Mouse (Mus musculus) neural tube, embryonic 12.5 days (tissue): ENCODE data around the gene Lefty1. TPM values are rescaled to one million over a fixed set of nuclear protein-coding genes. Genes with fewer than 3 reads are reported as not detected.

Experiments
- ATAC-seq: fragments of 200-750 bp; cut with Nextera tagmentation; 2 replicates; pipeline ENCODE4 v1.8.0; 2017; ENCODE audit warnings: low read depth, mild to moderate bottlenecking, moderate TSS enrichment, moderate library complexity; ENCODE audit not compliant: low FRiP score
- H3K27ac ChIP-seq: fragments of 300-500 bp; sonication (generic); 2 replicates; pipeline ENCODE4 v1.5.1; 2016
- H3K27me3 ChIP-seq: fragments of 300-500 bp; sonication (generic); replicated peaks from 2 replicates; pipeline ENCODE4 v1.6.1; 2016; ENCODE audit warnings: mild to moderate bottlenecking
- H3K36me3 ChIP-seq: fragments of 300-500 bp; sonication (generic); 2 replicates; pipeline ENCODE4 v1.6.1; 2016; ENCODE audit warnings: mild to moderate bottlenecking
- H3K4me1 ChIP-seq: fragments of 300-500 bp; sonication (generic); 2 replicates; pipeline ENCODE4 v1.6.1; 2016
- H3K4me2 ChIP-seq: fragments of 300-500 bp; sonication (generic); replicated peaks from 2 replicates; pipeline ENCODE4 v1.6.1; 2016; ENCODE audit warnings: mild to moderate bottlenecking
- H3K4me3 ChIP-seq: fragments of 300-500 bp; sonication (generic); 2 replicates; pipeline ENCODE4 v1.5.1; 2016
- H3K9ac ChIP-seq: fragments of 300-500 bp; sonication (generic); 2 replicates; pipeline ENCODE4 v1.6.1; 2016; ENCODE audit warnings: mild to moderate bottlenecking
- H3K9me3 ChIP-seq: fragments of 300-500 bp; sonication (generic); 2 replicates; pipeline ENCODE4 v1.6.1; 2016; ENCODE audit warnings: mild to moderate bottlenecking
- whole genome bisulfite sequencing: fragments of 180-500 bp; shearing (Covaris S2); methylation state at CpG from one replicate; pipeline ENCODE4 v1.1.7; 2016; 5-methylcytosine and 5-hydroxymethylcytosine counted together
- polyA plus RNA-seq: library from polyadenylated mRNA; unstranded; fragments of >200 nt; fragmentation: Nextera tagmentation; extraction: Ambion mirVana; gene quantifications from 2 replicates; pipeline ENCODE4 v1.2.1, GENCODE M21; 2016

The Lefty1 gene
- polyA plus RNA-seq, 1 experiment from 2014 or later, result 0.46 TPM

- no peaks in the 10 kb centered on the region for H3K9me3 ChIP-seq
- H3K36me3 ChIP-seq, result no peaks in the 10 kb centered on the region
- H3K27me3 ChIP-seq, result peaks cover 49% of the 10 kb centered on the region
- H3K27ac ChIP-seq, result no peak overlapping the region
- no peak for ATAC-seq
- peaks cover 24% of the 10 kb centered on the region for H3K4me1 ChIP-seq
- 83% methylated on average over 1 of the region's 1 CpGs for WGBS
- H3K4me2 ChIP-seq, result no peak overlapping the region
- H3K4me3 ChIP-seq, result no peak overlapping the region
- H3K9ac ChIP-seq, result no peak overlapping the region
Observed at GRCm38 (mm10) chr1:180943896-180944295, 9.1 kb downstream of the Lefty1 start.

- no peak for ATAC-seq
- peaks cover 49% of the 10 kb centered on the region for H3K27me3 ChIP-seq
- no peaks in the 10 kb centered on the region for H3K36me3 ChIP-seq
- no peak overlapping the region for H3K27ac ChIP-seq
- 71% methylated on average over 4 of the region's 4 CpGs for WGBS
- peaks cover 24% of the 10 kb centered on the region for H3K4me1 ChIP-seq
- H3K4me2 ChIP-seq, result no peak overlapping the region
- H3K9ac ChIP-seq, result no peak overlapping the region
- no peak overlapping the region for H3K4me3 ChIP-seq
- no peaks in the 10 kb centered on the region for H3K9me3 ChIP-seq
Observed at GRCm38 (mm10) chr1:180944553-180944952, 9.7 kb downstream of the Lefty1 start.

GRCm38 (mm10) chr1:180945001-180945980 is 10.5 kb downstream of the Lefty1 start:
- Histone ChIP-seq H3K27me3 (peaks cover 44% of the 10 kb centered on the region), H3K27ac (no peak overlapping the region), H3K9ac (no peak overlapping the region), H3K4me2 (peak overlapping the region; percentile 25), H3K9me3 (no peaks in the 10 kb centered on the region), H3K4me1 (peaks cover 24% of the 10 kb centered on the region), H3K4me3 (no peak overlapping the region), H3K36me3 (no peaks in the 10 kb centered on the region)
- ATAC-seq, result peak; percentile 35; the same call in 1 of the 2 replicates
- WGBS, result 31% methylated on average over 20 of the region's 20 CpGs

GRCm38 (mm10) chr1:180946448-180946847 is 11.6 kb downstream of the Lefty1 start:
- H3K9ac ChIP-seq, result no peak overlapping the region

GRCm38 (mm10) chr1:180952085-180952746 is 17.4 kb downstream of the Lefty1 start:
- Histone ChIP-seq H3K9ac (no peak overlapping the region), H3K27ac (no peak overlapping the region), H3K4me1 (no peaks in the 10 kb centered on the region), H3K27me3 (no peaks in the 10 kb centered on the region), H3K4me2 (no peak overlapping the region), H3K9me3 (no peaks in the 10 kb centered on the region), H3K36me3 (no peaks in the 10 kb centered on the region), H3K4me3 (no peak overlapping the region)
- ATAC-seq, result no peak
- 78% methylated on average over 6 of the region's 6 CpGs for WGBS

More at GRCm38 (mm10) chr1:180946448-180946847, 11.6 kb downstream of the Lefty1 start:
- Histone ChIP-seq H3K27ac (no peak overlapping the region), H3K4me1 (peaks cover 20% of the 10 kb centered on the region), H3K27me3 (peaks cover 32% of the 10 kb centered on the region), H3K4me2 (no peak overlapping the region), H3K4me3 (no peak overlapping the region), H3K9me3 (no peaks in the 10 kb centered on the region), H3K36me3 (no peaks in the 10 kb centered on the region)
- ATAC-seq, result no peak
- WGBS, result 93% methylated on average over 6 of the region's 6 CpGs

GRCm38 (mm10) chr1:180952808-180953207 is 18.0 kb downstream of the Lefty1 start:
- Histone ChIP-seq H3K27ac (no peak overlapping the region), H3K27me3 (no peaks in the 10 kb centered on the region), H3K4me3 (no peak overlapping the region), H3K36me3 (no peaks in the 10 kb centered on the region), H3K9ac (no peak overlapping the region), H3K9me3 (no peaks in the 10 kb centered on the region), H3K4me1 (no peaks in the 10 kb centered on the region), H3K4me2 (no peak overlapping the region)
- no peak for ATAC-seq
- WGBS, result 97% methylated on average over 5 of the region's 5 CpGs

GRCm38 (mm10) chr1:180956401-180956800 is 21.6 kb downstream of the Lefty1 start:
- no peak overlapping the region for H3K27ac ChIP-seq
- H3K36me3 ChIP-seq, result no peaks in the 10 kb centered on the region
- no peak overlapping the region for H3K4me3 ChIP-seq
- no peak overlapping the region for H3K4me2 ChIP-seq
- no peaks in the 10 kb centered on the region for H3K4me1 ChIP-seq
- no peaks in the 10 kb centered on the region for H3K9me3 ChIP-seq
- ATAC-seq, result no peak
- no peak overlapping the region for H3K9ac ChIP-seq
- H3K27me3 ChIP-seq, result no peaks in the 10 kb centered on the region
- WGBS, result 91% methylated on average over 8 of the region's 8 CpGs

- H3K36me3 ChIP-seq, result no peaks in the 10 kb centered on the region
- H3K27me3 ChIP-seq, result no peaks in the 10 kb centered on the region
- no peak overlapping the region for H3K27ac ChIP-seq
- no peak overlapping the region for H3K4me2 ChIP-seq
- no peak for ATAC-seq
- no peak overlapping the region for H3K9ac ChIP-seq
- no peaks in the 10 kb centered on the region for H3K9me3 ChIP-seq
- H3K4me1 ChIP-seq, result no peaks in the 10 kb centered on the region
- 86% methylated on average over 8 of the region's 8 CpGs for WGBS
- no peak overlapping the region for H3K4me3 ChIP-seq
Observed at GRCm38 (mm10) chr1:180956973-180957381, 22.2 kb downstream of the Lefty1 start.

- Histone ChIP-seq H3K9ac (no peak overlapping the region), H3K27ac (no peak overlapping the region), H3K4me2 (no peak overlapping the region), H3K36me3 (no peaks in the 10 kb centered on the region), H3K4me1 (no peaks in the 10 kb centered on the region), H3K27me3 (no peaks in the 10 kb centered on the region), H3K9me3 (no peaks in the 10 kb centered on the region), H3K4me3 (no peak overlapping the region)
- no peak for ATAC-seq
- 94% methylated on average over 3 of the region's 3 CpGs for WGBS
Observed at GRCm38 (mm10) chr1:180957989-180958388, 23.2 kb downstream of the Lefty1 start.

GRCm38 (mm10) chr1:180958797-180959196 is 24.0 kb downstream of the Lefty1 start:
- no peak overlapping the region for H3K4me2 ChIP-seq
- no peak overlapping the region for H3K4me3 ChIP-seq
- no peak overlapping the region for H3K27ac ChIP-seq
- H3K9ac ChIP-seq, result no peak overlapping the region
- H3K4me1 ChIP-seq, result no peaks in the 10 kb centered on the region
- ATAC-seq, result no peak
- H3K27me3 ChIP-seq, result no peaks in the 10 kb centered on the region
- no peaks in the 10 kb centered on the region for H3K36me3 ChIP-seq
- H3K9me3 ChIP-seq, result no peaks in the 10 kb centered on the region
- 61% methylated on average over 3 of the region's 3 CpGs for WGBS

- Histone ChIP-seq H3K9me3 (no peaks in the 10 kb centered on the region), H3K27me3 (no peaks in the 10 kb centered on the region), H3K27ac (no peak overlapping the region), H3K36me3 (peaks cover 4% of the 10 kb centered on the region; the same call in 1 of the 2 replicates), H3K4me2 (no peak overlapping the region), H3K4me1 (no peaks in the 10 kb centered on the region), H3K4me3 (no peak overlapping the region), H3K9ac (no peak overlapping the region)
- ATAC-seq, result no peak
- 90% methylated on average over 3 of the region's 3 CpGs for WGBS
Observed at GRCm38 (mm10) chr1:180965786-180966185, 31.0 kb downstream of the Lefty1 start.

- Histone ChIP-seq H3K9ac (no peak overlapping the region), H3K27me3 (no peaks in the 10 kb centered on the region), H3K36me3 (peaks cover 4% of the 10 kb centered on the region; the same call in 1 of the 2 replicates), H3K9me3 (no peaks in the 10 kb centered on the region), H3K4me2 (no peak overlapping the region), H3K4me1 (no peaks in the 10 kb centered on the region), H3K27ac (no peak overlapping the region), H3K4me3 (no peak overlapping the region)
- 59% methylated on average over 3 of the region's 3 CpGs for WGBS
- ATAC-seq, result no peak
Observed at GRCm38 (mm10) chr1:180966542-180966941, 31.7 kb downstream of the Lefty1 start.
